Mouse (Mus musculus): Measurements from ENCODE around the gene F11. TPM values are rescaled to one million over a fixed set of nuclear protein-coding genes. Genes with fewer than 3 reads are reported as not detected.

Gene F11
- total RNA-seq, 2 experiments from 2014 or later, result not detected

DNA sequence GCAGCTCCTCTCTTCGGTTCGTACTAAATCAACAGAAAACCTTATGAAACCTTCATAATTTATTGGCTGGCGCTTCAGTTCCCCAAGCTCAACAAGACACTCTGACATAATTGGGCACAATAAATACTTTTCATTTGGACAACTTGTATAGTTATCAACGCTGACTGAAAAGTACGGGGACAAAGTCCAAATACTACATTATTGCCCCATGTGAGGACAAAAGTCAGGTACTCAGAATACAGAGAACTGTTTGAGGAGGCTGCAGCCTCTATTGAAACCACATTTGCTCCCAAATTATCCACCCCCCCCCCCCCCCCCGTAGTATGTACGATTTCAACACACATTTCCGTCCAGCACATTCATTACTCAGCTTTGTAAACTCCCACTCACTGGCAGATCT is 22.5 kb downstream of the F11 start:
- no peak for DNase-seq

DNA sequence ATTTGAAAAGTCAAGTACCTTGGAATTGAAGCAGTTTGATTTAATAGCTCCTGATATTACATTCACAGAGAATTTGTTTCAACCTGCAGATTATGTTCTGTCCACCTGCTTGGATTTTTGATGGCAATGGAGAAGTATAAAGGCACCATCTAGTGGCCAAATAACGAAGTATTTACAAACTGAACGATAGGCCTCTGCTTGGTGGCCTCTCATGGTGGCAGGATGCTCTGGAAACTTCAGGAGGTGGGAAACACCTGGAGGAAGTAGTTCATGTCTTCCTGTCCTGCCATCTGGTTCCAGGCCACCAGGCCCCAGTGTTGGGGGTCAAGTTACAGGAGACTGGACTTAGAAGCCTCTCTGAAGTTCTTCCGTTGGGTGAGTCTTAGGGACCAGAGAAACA is 23.5 kb downstream of the F11 start:
- DNase-seq, result no peak

DNA sequence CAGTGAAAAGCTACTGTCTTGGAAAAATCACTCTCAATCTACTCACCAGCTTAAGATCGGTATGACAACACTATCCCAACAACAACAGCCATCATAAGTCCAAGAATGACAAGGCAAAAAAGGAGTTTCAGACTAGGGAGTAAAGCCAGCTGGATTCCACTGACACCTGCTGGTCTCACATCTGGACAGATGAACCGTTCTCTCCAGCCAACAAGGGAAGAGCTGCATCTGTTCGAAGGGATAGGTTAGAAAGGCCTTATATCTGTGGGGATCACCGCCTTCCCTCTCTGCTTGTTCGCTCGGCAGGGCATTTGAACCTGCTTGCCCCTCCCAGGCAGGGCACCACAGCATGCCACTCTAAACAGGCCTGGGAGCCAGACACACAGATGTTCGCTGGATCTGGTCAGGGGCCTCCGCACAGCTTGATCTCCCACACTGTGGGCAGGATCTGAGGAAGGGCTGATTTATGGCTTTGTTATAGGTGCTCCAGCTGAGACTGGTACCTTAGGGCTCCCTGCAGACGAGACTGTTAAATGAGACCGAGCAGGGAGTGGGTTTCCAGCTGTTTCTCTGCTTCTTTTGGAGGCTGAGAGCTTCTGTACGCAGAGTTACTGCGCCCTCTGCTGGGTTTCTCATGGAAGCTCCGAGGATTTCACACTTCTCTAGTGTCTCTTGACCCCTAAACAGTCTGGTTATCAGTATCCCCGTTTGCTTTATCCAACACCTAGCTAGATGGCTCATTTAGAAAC is 25.5 kb downstream of the F11 start:
- no peak for DNase-seq

DNA sequence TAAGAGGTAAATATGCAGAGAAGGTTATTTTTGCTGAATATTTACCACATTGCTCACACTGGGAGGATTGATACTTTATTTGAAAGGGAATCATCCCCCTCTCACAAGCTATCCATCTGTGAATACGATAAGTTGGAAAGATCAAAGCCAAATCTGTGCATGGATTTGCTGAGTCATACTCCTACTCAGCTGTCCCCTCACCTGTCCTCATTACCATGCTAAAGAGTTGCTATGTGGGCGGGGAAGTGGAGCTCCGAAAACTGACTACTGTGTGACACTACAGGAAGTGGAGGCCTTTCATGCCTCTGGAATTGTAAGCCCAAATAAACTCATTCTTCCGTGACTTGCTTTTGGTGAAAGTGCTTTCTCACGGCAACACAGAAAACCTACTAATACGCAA is 26.6 kb downstream of the F11 start:
- DNase-seq, result no peak

DNA sequence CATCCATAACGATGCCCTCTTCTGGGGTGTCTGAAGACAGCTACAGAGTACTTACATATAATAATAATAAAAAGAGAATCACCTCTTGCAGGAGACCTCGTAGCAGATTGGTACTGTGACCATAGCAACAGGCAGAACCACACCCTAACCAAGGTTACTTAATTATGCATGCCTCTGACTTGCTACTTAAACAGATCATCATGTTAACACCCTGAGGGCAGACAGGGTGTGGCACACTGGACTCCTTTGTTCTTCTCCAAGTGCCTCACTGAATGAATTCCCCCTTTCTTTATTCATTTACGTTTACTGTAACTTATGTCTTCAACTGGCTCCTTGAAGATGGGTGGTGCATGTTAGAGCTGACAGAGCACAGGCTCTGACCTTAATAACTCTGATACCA is 28.6 kb downstream of the F11 start:
- no peak for DNase-seq

DNA sequence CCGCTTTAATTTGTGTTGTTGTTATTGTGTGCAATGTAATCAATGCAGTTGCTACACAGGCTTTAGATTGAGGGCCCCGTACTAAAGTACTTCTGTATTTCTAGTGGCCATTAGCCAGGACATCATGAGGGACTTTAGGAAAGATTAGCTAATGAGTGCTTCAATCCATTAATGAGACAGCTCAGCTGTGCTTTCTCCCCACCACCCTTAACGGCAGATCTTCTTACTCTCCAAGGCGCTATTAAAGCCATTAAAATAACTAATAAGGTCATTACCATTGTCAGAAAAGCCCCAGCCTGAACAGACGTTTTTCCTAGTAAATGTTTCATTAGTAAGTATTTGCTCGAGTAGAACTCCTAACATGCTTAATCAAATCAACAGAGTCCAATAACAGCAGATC is 59.4 kb downstream of the F11 start:
- DNase-seq, result no peak

DNA sequence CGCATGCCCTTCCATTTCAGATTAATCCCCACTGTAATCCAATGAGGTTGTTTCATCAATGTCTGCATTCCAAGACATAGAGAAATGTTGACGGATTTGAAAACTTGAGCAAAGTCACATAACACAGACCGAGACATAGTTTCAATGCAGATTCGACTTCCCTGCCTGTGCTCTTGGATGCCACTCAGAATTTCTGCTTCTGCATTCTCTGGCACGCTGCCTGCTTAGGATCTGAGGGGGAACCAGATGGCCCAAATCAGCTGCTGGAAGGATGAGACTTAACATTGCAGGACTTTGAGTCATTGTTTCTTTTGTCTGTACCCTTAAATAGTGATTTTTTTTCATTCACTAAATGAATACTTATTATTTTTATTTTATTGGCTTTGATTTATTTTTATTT is 60.2 kb downstream of the F11 start:
- DNase-seq, result no peak

DNA sequence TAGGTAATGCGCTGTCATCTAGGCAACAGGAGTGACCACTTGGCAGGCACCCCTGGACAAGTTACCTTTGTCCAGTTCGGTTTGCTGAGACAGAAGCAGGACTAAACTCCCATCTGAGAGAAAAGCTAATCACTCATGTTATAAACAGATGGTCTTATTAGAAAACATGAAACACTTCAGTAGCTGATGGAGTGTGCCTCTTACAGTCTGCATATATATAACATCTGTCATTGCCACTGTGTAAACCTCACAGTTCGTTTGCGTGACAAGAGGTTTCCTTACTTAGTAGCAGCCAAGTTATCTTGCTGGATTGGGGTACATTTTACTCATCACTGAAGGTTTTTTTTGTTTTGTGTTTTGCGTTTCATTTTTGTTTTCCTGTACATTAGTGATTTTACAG is 64.5 kb downstream of the F11 start:
- DNase-seq, result no peak

DNA sequence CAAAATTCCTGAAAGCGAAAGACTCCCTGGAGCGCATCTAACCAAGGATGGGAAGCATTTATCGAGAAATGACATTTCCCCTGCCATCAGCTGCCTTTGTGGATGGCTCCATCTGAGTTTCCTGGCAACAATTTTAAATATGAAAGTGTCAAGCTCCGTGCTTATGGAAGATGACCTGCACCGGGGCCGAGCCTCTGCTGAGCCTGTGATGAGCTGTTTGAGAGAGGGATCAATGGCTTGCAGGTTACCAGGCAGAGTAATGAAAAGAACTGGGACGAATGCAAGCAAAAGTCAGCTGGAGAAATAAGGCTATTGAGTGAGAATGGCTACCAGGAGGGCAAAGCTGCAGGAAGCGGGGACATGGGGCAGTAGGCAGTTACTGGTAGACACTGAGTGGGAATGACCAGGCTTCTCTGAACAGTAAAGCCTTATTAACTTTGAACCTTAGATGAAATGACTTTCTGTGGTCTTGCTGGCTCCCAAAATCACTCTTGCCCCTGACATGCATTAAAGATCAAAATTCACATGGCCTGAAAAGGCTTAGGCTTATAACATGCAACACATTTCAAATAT is 65.8 kb downstream of the F11 start:
- DNase-seq, result no peak

Other genes with a start within 250 kb of the F11 start
- not detected for gene Mtnr1a, start 192.9 kb downstream of the F11 start, total RNA-seq (2021)
- not detected for gene Klkb1, start 32.8 kb upstream of the F11 start, total RNA-seq (2021)
- not detected for gene Gm45753, start 46.4 kb upstream of the F11 start, total RNA-seq (2021)
- 1 to 10 TPM in 1 of 2 experiments, under 1 TPM in 1; 0.51 to 1.4 TPM for gene Cyp4v3, start 71.2 kb upstream of the F11 start, total RNA-seq (2021)
- 1 to 10 TPM; 2.6 to 3.1 TPM for gene Fam149a, start 120.3 kb upstream of the F11 start, total RNA-seq (2021)
- 1 to 10 TPM; 1.0 to 1.2 TPM for gene Tlr3, start 149.0 kb upstream of the F11 start, total RNA-seq (2021)
- gene Sorbs2, start 245.8 kb upstream of the F11 start, total RNA-seq (2021), result 10 to 100 TPM; 21.0 to 21.5 TPM